Mouse (Mus musculus) myocyte (in vitro differentiated cells): Measurements from ENCODE around the gene Kdm1a. TPM values are rescaled to one million over a fixed set of nuclear protein-coding genes. Genes with fewer than 3 reads are reported as not detected.

Experiments used
- H3K27me3 ChIP-seq: one replicate; pipeline ENCODE4 v1.6.1; 2011; ENCODE audit not compliant: control insufficient read depth, insufficient read depth, insufficient read length
- H3K36me3 ChIP-seq: one replicate; pipeline ENCODE4 v1.6.1; 2011; ENCODE audit not compliant: control insufficient read depth, insufficient read depth
- H3K4me2 ChIP-seq: one replicate; pipeline ENCODE4 v1.6.1; 2011; ENCODE audit warnings: low read depth, control low read depth
- H3K4me3 ChIP-seq: one replicate; pipeline ENCODE4 v1.5.1; 2011; ENCODE audit warnings: mild to moderate bottlenecking, control low read depth, moderate library complexity
- H3K79me2 ChIP-seq: one replicate; pipeline ENCODE4 v1.6.1; 2011; ENCODE audit not compliant: control insufficient read depth, insufficient read depth
- H3ac ChIP-seq: one replicate; pipeline ENCODE4 v1.6.1; 2011; ENCODE audit not compliant: control insufficient read depth, insufficient read length
- CEBPB ChIP-seq: IDR thresholded peaks from 2 replicates; pipeline ENCODE4 v1.6.1; 2011; ENCODE audit warnings: mild to moderate bottlenecking, moderate library complexity; ENCODE audit not compliant: poor library complexity, insufficient read depth, severe bottlenecking
- E2F4 ChIP-seq: IDR thresholded peaks from one replicate; pipeline ENCODE4 v1.6.1; 2011; ENCODE audit warnings: mild to moderate bottlenecking, control low read depth, moderate library complexity; ENCODE audit not compliant: insufficient read depth
- MAX ChIP-seq: IDR thresholded peaks from one replicate; pipeline ENCODE4 v1.6.1; 2011; ENCODE audit warnings: low read depth, mild to moderate bottlenecking, control low read depth
- MYOD1 ChIP-seq, 3 experiments: IDR thresholded peaks; one replicate each; pipeline ENCODE4 v1.6.1; 2011; ENCODE audit warnings: control low read depth in 2 of 3, low read depth in 2 of 3, mild to moderate bottlenecking in 2 of 3, moderate library complexity in 1 of 3; ENCODE audit not compliant: insufficient read length in 2 of 3, control insufficient read depth in 1 of 3
- MYOG ChIP-seq, 3 experiments: IDR thresholded peaks; one replicate each; pipeline ENCODE4 v1.6.1; 2011; ENCODE audit warnings: control low read depth in 2 of 3, low read depth in 2 of 3, mild to moderate bottlenecking in 2 of 3; ENCODE audit not compliant: insufficient read length in 2 of 3, control insufficient read depth in 1 of 3, insufficient read depth in 1 of 3
- POLR2A ChIP-seq: IDR thresholded peaks from one replicate; pipeline ENCODE4 v1.6.1; 2011; ENCODE audit warnings: low read depth, mild to moderate bottlenecking, control low read depth, moderate library complexity; ENCODE audit not compliant: insufficient read length
- POLR2AphosphoS2 ChIP-seq: IDR thresholded peaks from one replicate; pipeline ENCODE4 v1.6.1; 2011; ENCODE audit warnings: low read depth, control low read depth; ENCODE audit not compliant: insufficient read length
- REST ChIP-seq: IDR thresholded peaks from one replicate; pipeline ENCODE4 v1.6.1; 2011; ENCODE audit warnings: mild to moderate bottlenecking, control low read depth, moderate library complexity; ENCODE audit not compliant: insufficient read depth, insufficient read length
- SRF ChIP-seq: IDR thresholded peaks from one replicate; pipeline ENCODE4 v1.6.1; 2011; ENCODE audit warnings: low read depth; ENCODE audit not compliant: control insufficient read depth, insufficient read length
- TCF12 ChIP-seq: IDR thresholded peaks from one replicate; pipeline ENCODE4 v1.6.1; 2011; ENCODE audit warnings: mild to moderate bottlenecking, control low read depth; ENCODE audit not compliant: poor library complexity, insufficient read depth, severe bottlenecking
- TCF3 ChIP-seq: IDR thresholded peaks from one replicate; pipeline ENCODE4 v1.6.1; 2011; ENCODE audit warnings: low read depth, control low read depth; ENCODE audit not compliant: insufficient read length
- USF1 ChIP-seq: IDR thresholded peaks from one replicate; pipeline ENCODE4 v1.6.1; 2011; ENCODE audit warnings: low read depth, mild to moderate bottlenecking, control low read depth, moderate library complexity
- polyA plus RNA-seq: library from polyadenylated mRNA; unstranded; fragments of >200 nt; fragmentation: generic; extraction: Trizol; gene quantifications from one replicate; pipeline ENCODE4 v1.2.1, GENCODE M21; 2012; ENCODE audit warnings: missing spikeins

Kdm1a gene
- polyA plus RNA-seq, 1 experiment = 52.8 TPM

- H3K4me2 ChIP-seq = no peak overlapping the region
- H3ac ChIP-seq = no peak overlapping the region
- no peak overlapping the region for H3K4me3 ChIP-seq
- H3K36me3 ChIP-seq = no peaks in the 10 kb centered on the region
- TF ChIP-seq POLR2AphosphoS2 (no peak), USF1 (no peak), MYOG (IDR thresholded peaks at IDR 0.05; ENCODE audit: control insufficient read depth in 1 of 3, insufficient read depth in 1 of 3, insufficient read length in 2 of 3, low read depth in 2 of 3) (no peak), TCF12 (no peak), MYOD1 (IDR thresholded peaks at IDR 0.05; ENCODE audit: control insufficient read depth in 1 of 3, insufficient read length in 2 of 3, low read depth in 2 of 3) (no peak), POLR2A (no peak), CEBPB (no peak), TCF3 (no peak), SRF (no peak), REST (no peak), MAX (no peak), E2F4 (no peak)
- no peaks in the 10 kb centered on the region for H3K79me2 ChIP-seq
- H3K27me3 ChIP-seq = peaks cover 11% of the 10 kb centered on the region
Observed at GRCm38 (mm10) chr4:136636511-136636910, 34.0 kb upstream of the Kdm1a start.

GRCm38 (mm10) chr4:136635995-136636394 is 33.5 kb upstream of the Kdm1a start:
- TF ChIP-seq USF1 = no peak
- no peak for TF ChIP-seq POLR2A
- TF ChIP-seq CEBPB = no peak
- TF ChIP-seq MAX = no peak
- TF ChIP-seq POLR2AphosphoS2 = no peak
- no peak for TF ChIP-seq MYOD1 (IDR thresholded peaks at IDR 0.05; ENCODE audit: control insufficient read depth in 1 of 3, insufficient read length in 2 of 3, low read depth in 2 of 3)
- TF ChIP-seq E2F4 = no peak
- Histone ChIP-seq H3K79me2 (no peaks in the 10 kb centered on the region), H3ac (no peak overlapping the region), H3K36me3 (no peaks in the 10 kb centered on the region), H3K27me3 (peaks cover 11% of the 10 kb centered on the region), H3K4me3 (no peak overlapping the region), H3K4me2 (no peak overlapping the region)

DNA sequence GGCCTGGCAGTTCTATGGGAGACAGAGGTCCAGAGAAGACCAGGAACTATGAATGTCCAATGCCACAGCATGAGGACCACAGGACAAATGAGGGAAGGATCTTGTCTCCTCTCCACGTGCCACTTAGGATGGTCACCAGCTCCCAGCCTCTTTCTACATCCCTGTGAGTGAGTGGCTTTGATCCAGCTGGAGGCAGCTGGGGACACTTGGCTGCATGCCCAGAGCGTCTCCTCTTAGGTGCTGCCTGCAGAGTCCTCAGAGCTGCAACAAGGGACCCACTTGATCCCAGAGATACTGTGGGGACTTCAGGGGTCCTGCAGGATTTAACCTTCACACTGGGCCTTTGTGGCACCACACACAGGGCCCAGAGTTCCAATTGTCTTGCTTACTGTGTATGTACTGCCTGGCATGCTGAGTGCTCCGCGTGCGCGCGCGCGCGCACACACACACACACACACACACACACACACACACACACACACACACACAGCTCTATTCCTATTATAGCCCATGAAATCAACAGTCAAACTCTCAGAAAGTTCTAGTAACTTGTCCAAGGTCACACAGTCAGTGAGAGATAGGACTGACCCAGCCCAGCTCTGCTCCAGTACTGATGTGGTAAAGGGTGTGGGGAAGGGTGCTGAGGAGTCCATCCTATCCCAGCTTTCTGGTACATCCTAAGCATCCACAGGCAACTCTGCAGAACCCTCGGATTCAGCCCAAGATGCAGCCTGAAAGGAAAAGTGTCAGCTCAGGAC is 28.9 kb upstream of the Kdm1a start:
- Histone ChIP-seq H3K4me3 (no peak overlapping the region), H3K4me2 (no peak overlapping the region)

DNA sequence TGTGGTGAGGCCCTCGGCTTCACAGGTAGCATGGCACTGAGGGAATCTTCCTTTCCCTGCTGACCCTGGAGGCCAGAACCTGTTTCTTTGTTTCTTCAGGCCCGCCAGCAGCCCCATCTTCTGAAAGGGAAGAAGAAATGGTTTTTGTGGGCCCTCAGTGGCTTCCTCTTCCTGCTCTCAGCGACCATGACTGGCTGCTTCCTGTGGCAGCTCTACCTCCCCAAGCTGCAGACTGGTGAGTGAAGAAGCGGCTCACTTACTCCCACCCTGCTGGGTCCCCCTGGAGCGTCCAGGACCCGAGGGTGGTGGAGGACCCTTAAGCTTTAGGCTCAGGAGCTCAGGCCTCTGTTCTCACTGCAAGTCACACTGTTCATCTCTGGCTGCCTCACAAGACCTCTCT is 24.1 kb upstream of the Kdm1a start:
- H3K36me3 ChIP-seq = no peaks in the 10 kb centered on the region
- no peak for TF ChIP-seq SRF
- no peak for TF ChIP-seq REST
- no peak for TF ChIP-seq USF1
- TF ChIP-seq POLR2AphosphoS2 = no peak
- no peak for TF ChIP-seq MYOG (IDR thresholded peaks at IDR 0.05; ENCODE audit: control insufficient read depth in 1 of 3, insufficient read depth in 1 of 3, insufficient read length in 2 of 3, low read depth in 2 of 3)
- no peak for TF ChIP-seq MYOD1 (IDR thresholded peaks at IDR 0.05; ENCODE audit: control insufficient read depth in 1 of 3, insufficient read length in 2 of 3, low read depth in 2 of 3)
- TF ChIP-seq E2F4 = no peak
- no peak for TF ChIP-seq CEBPB
- TF ChIP-seq POLR2A = no peak
- H3ac ChIP-seq = no peak overlapping the region
- no peaks in the 10 kb centered on the region for H3K79me2 ChIP-seq
- H3K4me3 ChIP-seq = no peak overlapping the region
- peaks cover 15% of the 10 kb centered on the region for H3K27me3 ChIP-seq
- H3K4me2 ChIP-seq = no peak overlapping the region

More for the DNA sequence above, 28.9 kb upstream of the Kdm1a start:
- peaks cover 3% of the 10 kb centered on the region for H3K27me3 ChIP-seq
- H3K79me2 ChIP-seq = no peaks in the 10 kb centered on the region
- TF ChIP-seq TCF3 (no peak), SRF (no peak), POLR2AphosphoS2 (no peak), MYOD1 (IDR thresholded peaks at IDR 0.05; ENCODE audit: control insufficient read depth in 1 of 3, insufficient read length in 2 of 3, low read depth in 2 of 3) (no peak), REST (no peak), MYOG (IDR thresholded peaks at IDR 0.05; ENCODE audit: control insufficient read depth in 1 of 3, insufficient read depth in 1 of 3, insufficient read length in 2 of 3, low read depth in 2 of 3) (no peak), USF1 (no peak), POLR2A (no peak), CEBPB (no peak), E2F4 (no peak), TCF12 (no peak), MAX (no peak)
- no peak overlapping the region for H3ac ChIP-seq
- no peaks in the 10 kb centered on the region for H3K36me3 ChIP-seq

DNA sequence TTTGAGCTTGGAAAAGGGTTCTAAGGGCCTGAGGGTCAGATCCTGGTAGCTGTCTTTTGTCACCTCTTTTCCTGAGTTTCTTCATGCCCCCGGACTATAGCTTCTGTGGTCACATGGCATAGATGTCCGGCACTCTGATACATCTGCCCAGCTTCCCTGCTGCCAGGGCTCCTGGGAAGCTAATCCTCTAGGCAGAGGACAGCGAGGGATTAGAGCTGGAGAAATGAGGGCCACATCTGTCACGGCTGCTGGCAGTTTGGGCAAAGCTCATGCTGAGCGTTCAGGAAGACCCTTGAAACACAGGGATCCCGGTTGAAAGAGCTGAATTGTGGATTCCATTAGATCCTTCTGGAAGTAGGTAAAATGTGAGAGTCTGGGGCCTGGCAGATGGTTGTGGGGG is 19.9 kb upstream of the Kdm1a start, which contains the start of gene Lactbl1:
Lactbl1 (plus strand) TSS at position 234 of the 400 bp plus-strand sequence.
- TF ChIP-seq TCF12 = no peak
- H3K4me2 ChIP-seq = no peak within 1 kb of the TSS

More for the DNA sequence above, 19.9 kb upstream of the Kdm1a start, which contains the start of gene Lactbl1:
- Histone ChIP-seq H3K4me3 (no peak within 1 kb of the TSS), H3K79me2 (no peaks in the 10 kb centered on the region), H3K36me3 (no peaks in the 10 kb centered on the region), H3K27me3 (peaks cover 15% of the 10 kb centered on the region), H3ac (no peak within 1 kb of the TSS)
